Mouse (Mus musculus) Patski (cell line): Measurements from ENCODE around the gene Ppat. TPM values are rescaled to one million over a fixed set of nuclear protein-coding genes. Genes with fewer than 3 reads are reported as not detected.
"Not testable (repeated sequence)": the region's sequence is repeated elsewhere in the genome, so short reads cannot be mapped to it uniquely, and the experiment has no call there.

Experiments
- ATAC-seq: fragments of 100-300 bp; one replicate; pipeline ENCODE4 v1.8.0; 2021
- CTCF ChIA-PET: fragments of 350-600 bp; sonication (Branson Sonifier 250); formaldehyde crosslinking; loops from one replicate; lab custom pipeline; 2022; ENCODE audit warnings: inconsistent platforms; lab: Charles Lee
- POLR2A ChIA-PET: fragments of 350-600 bp; sonication (Branson Sonifier 250); formaldehyde crosslinking; loops from one replicate; lab custom pipeline; 2022; ENCODE audit warnings: antibody characterized with exemption, inconsistent platforms; lab: Charles Lee
- DNase-seq: peaks from one replicate; pipeline ENCODE4 v3.0.0-alpha.2; 2011; ENCODE audit warnings: low read depth, low spot score
- H3K27me3 ChIP-seq: fragments of 371-371 bp; one replicate; pipeline ENCODE4 v1.5.1; 2021
- CTCF ChIP-seq: fragments of 100-300 bp; IDR thresholded peaks from one replicate; pipeline ENCODE4 v1.5.1; 2021
- in situ Hi-C: fragments of 300-500 bp; cut with MboI; formaldehyde crosslinking; loops from 3 replicates; pipeline ENCODE4 v1.11.1; 2018; ENCODE audit warnings: low pct_unique_long_range_greater_than_20kb, mixed read lengths
- polyA plus RNA-seq: library from polyadenylated mRNA; unstranded; gene quantifications from one replicate; pipeline ENCODE4 v1.2.3, GENCODE M21; 2021

Gene Ppat
- polyA plus RNA-seq, 1 experiment from 2014 or later = 30.8 TPM

GRCm38 (mm10) chr5:76928124-76928832 is 23.1 kb downstream of the Ppat start:
- in situ Hi-C loops = no loop called here
- ATAC-seq (peak; percentile 52), DNase-seq (no peak)
- TF ChIP-seq CTCF = no peak
- H3K27me3 ChIP-seq = no peaks in the 10 kb centered on the region
- ChIA-PET POLR2A (interaction anchor here (2.1 to 2.7 kb wide), 2 partner anchors 14 to 22 kb away, joined by 6 to 8 read pairs; partner anchors contain the start of genes Paics and Ppat), CTCF (interaction anchor here (1.2 to 6.3 kb wide), 6 partner anchors 12 to 36 kb away, joined by 3 to 49 read pairs (median 12); partner anchors contain the start of gene Paics)

- ChIA-PET POLR2A (interaction anchor here (1.8 to 3.1 kb wide), 2 partner anchors 19 to 26 kb away, joined by 6 to 18 read pairs; partner anchors contain the start of genes Paics and Ppat), CTCF (interaction anchor here (1.5 to 3.5 kb wide), 4 partner anchors 18 to 51 kb away, joined by 3 to 23 read pairs (median 15); partner anchors contain the start of genes Paics and Ppat)
- no peak for TF ChIP-seq CTCF
- no peak for DNase-seq
- no peaks in the 10 kb centered on the region for H3K27me3 ChIP-seq
- in situ Hi-C loops = no loop called here
- no peak for ATAC-seq
Observed at GRCm38 (mm10) chr5:76924296-76924695, 27.1 kb downstream of the Ppat start.

GRCm38 (mm10) chr5:76923428-76923827 is 27.9 kb downstream of the Ppat start:
- ATAC-seq (peak; percentile 92), DNase-seq (peak; percentile 64)
- H3K27me3 ChIP-seq = no peaks in the 10 kb centered on the region
- ChIA-PET POLR2A (interaction anchor here (0.8 to 3.1 kb wide), 4 partner anchors 18 to 31 kb away, joined by 3 to 18 read pairs (median 6); partner anchors contain the start of genes Aasdh, Paics and Ppat), CTCF (interaction anchor here (0.8 to 6.1 kb wide), 9 partner anchors 12 to 45 kb away, joined by 3 to 35 read pairs (median 12); partner anchors contain the start of genes Aasdh, Paics and Ppat)
- TF ChIP-seq CTCF = no peak
- in situ Hi-C loops = no loop called here

GRCm38 (mm10) chr5:76922833-76923232 is 28.5 kb downstream of the Ppat start:
- CTCF ChIA-PET = interaction anchor here (0.8 to 6.1 kb wide), 12 partner anchors 11 to 61 kb away, joined by 3 to 35 read pairs (median 4); partner anchors contain the start of genes Aasdh, Paics and Ppat
- no peak for DNase-seq
- H3K27me3 ChIP-seq = no peaks in the 10 kb centered on the region
- POLR2A ChIA-PET = interaction anchor here (0.8 to 3.1 kb wide), 4 partner anchors 17 to 32 kb away, joined by 3 to 18 read pairs (median 6); partner anchors contain the start of genes Aasdh, Paics and Ppat
- ATAC-seq = peak; percentile 66
- in situ Hi-C loops = no loop called here
- TF ChIP-seq CTCF = no peak

- CTCF ChIA-PET = interaction anchor here (1.3 to 3.2 kb wide), 3 partner anchors 10 to 44 kb away, joined by 3 to 12 read pairs (median 4); no protein-coding TSS in a partner anchor
Observed at GRCm38 (mm10) chr5:76912522-76912921, 38.9 kb downstream of the Ppat start.

GRCm38 (mm10) chr5:76910807-76911206 is 40.6 kb downstream of the Ppat start:
- ATAC-seq (no peak), DNase-seq (no peak)
- in situ Hi-C loops = no loop called here
- ChIA-PET POLR2A (no interaction called here), CTCF (interaction anchor here (1.5 to 3.2 kb wide), 2 partner anchors 11 to 46 kb away, joined by 4 to 12 read pairs; no protein-coding TSS in a partner anchor)
- no peaks in the 10 kb centered on the region for H3K27me3 ChIP-seq
- TF ChIP-seq CTCF = no peak

More at GRCm38 (mm10) chr5:76912522-76912921, 38.9 kb downstream of the Ppat start:
- H3K27me3 ChIP-seq, in situ Hi-C loops, POLR2A ChIA-PET, DNase-seq, ATAC-seq: not testable (repeated sequence)

GRCm38 (mm10) chr5:76906155-76906499 is 45.3 kb downstream of the Ppat start:
- in situ Hi-C loops = no loop called here
- no peak for TF ChIP-seq CTCF
- ChIA-PET POLR2A (interaction anchor here (0.6 to 1.7 kb wide), 4 partner anchors 17 to 410 kb away, joined by 3 to 7 read pairs (median 3); no protein-coding TSS in a partner anchor), CTCF (interaction anchor here (0.8 to 4.1 kb wide), 6 partner anchors 8 to 70 kb away, joined by 3 to 35 read pairs (median 4); partner anchors contain the start of genes Paics and Ppat)
- DNase-seq = no peak
- no peaks in the 10 kb centered on the region for H3K27me3 ChIP-seq
- no peak for ATAC-seq

GRCm38 (mm10) chr5:76905405-76906154 is 45.8 kb downstream of the Ppat start, which contains the start of gene Aasdh:
Aasdh (minus strand) TSS chr5:76905514.
- DNase-seq (peak; percentile 82), ATAC-seq (peak; percentile 94)
- no peak for TF ChIP-seq CTCF
- in situ Hi-C loops = no loop called here
- CTCF ChIA-PET = interaction anchor here (0.8 to 4.1 kb wide), 7 partner anchors 9 to 71 kb away, joined by 3 to 35 read pairs (median 4); partner anchors contain the start of genes Paics and Ppat
- POLR2A ChIA-PET = interaction anchor here (0.6 to 1.8 kb wide), 7 partner anchors 11 to 411 kb away, joined by 3 to 8 read pairs (median 3); partner anchors contain the start of genes Paics and Ppat
- no peaks in the 10 kb centered on the region for H3K27me3 ChIP-seq

- ATAC-seq = no peak
- ChIA-PET POLR2A (interaction anchor here (0.6 to 1.8 kb wide), 8 partner anchors 10 to 195 kb away, joined by 3 to 8 read pairs (median 3); partner anchors contain the start of genes Paics and Ppat), CTCF (interaction anchor here (1.0 to 4.1 kb wide), 4 partner anchors 10 to 49 kb away, joined by 3 to 35 read pairs (median 4); no protein-coding TSS in a partner anchor)
- H3K27me3 ChIP-seq = no peaks in the 10 kb centered on the region
- DNase-seq = no peak
- TF ChIP-seq CTCF = no peak
- in situ Hi-C loops = loop anchor here (5.0 kb wide), 1 partner anchor 47 kb away; the partner anchor contains the start of genes Paics and Ppat
Observed at GRCm38 (mm10) chr5:76904713-76905404, 46.5 kb downstream of the Ppat start.
